Mouse (Mus musculus): Measurements from ENCODE around the gene Gm12248. TPM values are rescaled to one million over a fixed set of nuclear protein-coding genes. Genes with fewer than 3 reads are reported as not detected.
A peak's percentile ranks its signal among the peaks of the same experiment; 100 is the strongest.

Gm12248 gene
- polyA plus RNA-seq, 1 experiment from 2014 or later = not detected

DNA sequence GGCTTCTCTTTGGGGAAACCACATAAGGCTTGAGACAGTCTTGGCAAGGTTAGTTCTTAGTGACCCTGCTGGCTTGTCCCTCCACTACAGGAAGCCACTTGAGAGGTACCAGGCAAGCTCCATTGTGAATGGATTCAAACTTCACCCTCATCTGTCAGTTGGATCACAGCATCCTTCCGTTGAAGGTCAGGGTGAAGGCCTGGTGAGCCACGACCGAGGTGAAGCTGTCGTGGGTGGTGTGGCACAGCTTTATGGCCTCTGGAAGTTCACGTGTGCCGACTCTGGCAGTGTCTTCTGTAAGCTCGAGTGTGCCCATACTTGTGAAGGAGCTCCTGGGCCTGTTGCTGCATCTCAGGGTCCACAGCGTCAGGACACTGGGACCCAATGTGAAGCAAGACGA is 28.4 kb upstream of the Gm12248 start:
- WGBS = 90% methylated on average over 9 of the region's 9 CpGs
- peaks cover 37% of the 10 kb centered on the region for H3K4me1 ChIP-seq (replicated peaks)
- H3K4me2 ChIP-seq = no peak overlapping the region
- no peaks in the 10 kb centered on the region for H3K27me3 ChIP-seq
- H3K9ac ChIP-seq = no peak overlapping the region
- H3K4me3 ChIP-seq = no peak overlapping the region
- H3K36me3 ChIP-seq = peaks cover 49% of the 10 kb centered on the region
- no peak for ATAC-seq (replicated peaks; ENCODE audit: insufficient number of reproducible peaks, insufficient read depth, low FRiP score, low read depth)
- no peak overlapping the region for H3K27ac ChIP-seq
- no peaks in the 10 kb centered on the region for H3K9me3 ChIP-seq (replicated peaks)

DNA sequence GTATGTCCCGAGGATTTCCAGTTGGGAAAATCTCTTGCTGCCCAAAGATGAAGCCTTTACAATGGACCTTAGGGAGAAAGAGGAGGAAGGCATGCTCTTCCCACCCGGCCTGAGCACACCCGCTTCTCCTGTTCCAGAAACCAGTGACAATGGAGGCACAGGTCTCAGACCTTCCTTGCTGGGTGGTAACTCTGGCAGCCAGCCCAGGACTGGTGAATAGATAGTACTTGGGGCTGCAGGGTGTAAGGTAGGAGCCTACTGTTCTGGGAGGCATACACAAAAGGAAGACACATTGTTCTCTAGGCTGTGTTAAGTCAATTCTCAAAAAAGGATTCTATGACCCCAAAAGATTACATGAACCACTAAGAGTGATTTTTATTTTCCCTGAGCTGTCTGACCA is 27.7 kb upstream of the Gm12248 start:
- H3K9me3 ChIP-seq (replicated peaks) = no peaks in the 10 kb centered on the region
- H3K4me2 ChIP-seq = no peak overlapping the region
- no peak overlapping the region for H3K27ac ChIP-seq
- 67% methylated on average over 3 of the region's 3 CpGs for WGBS
- no peaks in the 10 kb centered on the region for H3K27me3 ChIP-seq
- no peak for ATAC-seq (replicated peaks; ENCODE audit: insufficient number of reproducible peaks, insufficient read depth, low FRiP score, low read depth)
- no peak overlapping the region for H3K4me3 ChIP-seq
- H3K4me1 ChIP-seq (replicated peaks) = peaks cover 34% of the 10 kb centered on the region
- H3K36me3 ChIP-seq = peaks cover 56% of the 10 kb centered on the region
- no peak overlapping the region for H3K9ac ChIP-seq

DNA sequence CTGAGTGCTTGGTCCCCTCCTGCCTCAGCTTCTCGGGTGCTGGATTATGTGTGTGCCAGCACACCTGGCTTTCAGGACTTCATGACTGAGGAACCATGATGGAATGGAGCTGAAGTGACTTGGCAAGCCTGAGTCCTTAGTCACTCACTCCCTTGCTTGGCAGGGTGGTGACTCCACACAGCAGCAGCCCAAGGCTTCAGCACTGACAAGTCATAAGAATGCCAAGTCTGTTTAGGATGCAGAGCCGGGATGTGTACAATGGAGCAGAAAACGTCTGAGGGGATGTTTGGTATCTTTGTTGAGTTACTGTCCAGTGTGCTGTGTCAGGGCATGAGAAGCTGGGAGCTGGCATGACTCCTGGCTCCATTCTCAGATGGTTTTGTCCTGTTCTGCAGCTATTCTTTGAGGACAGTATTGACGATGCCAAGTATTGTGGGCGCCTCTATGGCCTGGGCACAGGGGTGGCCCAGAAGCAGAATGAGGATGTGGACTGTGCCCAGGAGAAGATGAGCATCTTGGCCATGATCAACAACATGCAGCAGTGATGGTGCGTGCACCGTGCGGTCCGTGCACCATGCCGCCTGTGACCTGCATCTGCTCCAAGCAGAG is 24.2 kb upstream of the Gm12248 start:
- no peak overlapping the region for H3K4me2 ChIP-seq
- ATAC-seq (replicated peaks; ENCODE audit: insufficient number of reproducible peaks, insufficient read depth, low FRiP score, low read depth) = no peak
- H3K27ac ChIP-seq = peak overlapping the region; percentile 63; the same call in 1 of the 2 replicates
- no peak overlapping the region for H3K9ac ChIP-seq
- H3K4me1 ChIP-seq (replicated peaks) = peaks cover 19% of the 10 kb centered on the region
- no peak overlapping the region for H3K4me3 ChIP-seq
- WGBS = 89% methylated on average over 10 of the region's 10 CpGs
- peaks cover 85% of the 10 kb centered on the region for H3K36me3 ChIP-seq
- no peaks in the 10 kb centered on the region for H3K27me3 ChIP-seq
- H3K9me3 ChIP-seq (replicated peaks) = no peaks in the 10 kb centered on the region

DNA sequence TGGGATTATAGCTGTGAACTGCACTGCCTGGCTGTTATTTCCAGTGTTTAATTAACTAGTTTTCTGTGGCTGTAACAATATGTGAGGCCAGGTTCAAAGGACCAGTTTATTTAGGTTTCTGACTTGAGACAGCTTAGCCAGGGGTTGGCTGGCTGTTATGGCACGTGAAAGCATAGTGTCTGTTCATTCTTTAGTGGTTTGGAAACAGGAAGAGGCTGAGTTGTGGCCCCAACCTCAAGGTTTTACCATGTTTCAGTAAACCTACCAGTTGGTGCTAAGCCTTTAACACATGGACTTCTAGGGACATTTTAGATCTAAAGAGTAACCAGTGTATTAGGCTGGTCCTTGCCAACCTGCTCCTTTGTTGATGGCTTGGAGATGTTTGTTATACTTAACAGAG is 23.6 kb upstream of the Gm12248 start:
- no peaks in the 10 kb centered on the region for H3K9me3 ChIP-seq (replicated peaks)
- peaks cover 19% of the 10 kb centered on the region for H3K4me1 ChIP-seq (replicated peaks)
- H3K4me2 ChIP-seq = no peak overlapping the region
- H3K9ac ChIP-seq = no peak overlapping the region
- no peak for ATAC-seq (replicated peaks; ENCODE audit: insufficient number of reproducible peaks, insufficient read depth, low FRiP score, low read depth)
- H3K4me3 ChIP-seq = no peak overlapping the region
- peaks cover 86% of the 10 kb centered on the region for H3K36me3 ChIP-seq
- H3K27ac ChIP-seq = peak overlapping the region; percentile 63
- WGBS = 55% methylated on average over 1 of the region's 1 CpGs
- H3K27me3 ChIP-seq = no peaks in the 10 kb centered on the region

DNA sequence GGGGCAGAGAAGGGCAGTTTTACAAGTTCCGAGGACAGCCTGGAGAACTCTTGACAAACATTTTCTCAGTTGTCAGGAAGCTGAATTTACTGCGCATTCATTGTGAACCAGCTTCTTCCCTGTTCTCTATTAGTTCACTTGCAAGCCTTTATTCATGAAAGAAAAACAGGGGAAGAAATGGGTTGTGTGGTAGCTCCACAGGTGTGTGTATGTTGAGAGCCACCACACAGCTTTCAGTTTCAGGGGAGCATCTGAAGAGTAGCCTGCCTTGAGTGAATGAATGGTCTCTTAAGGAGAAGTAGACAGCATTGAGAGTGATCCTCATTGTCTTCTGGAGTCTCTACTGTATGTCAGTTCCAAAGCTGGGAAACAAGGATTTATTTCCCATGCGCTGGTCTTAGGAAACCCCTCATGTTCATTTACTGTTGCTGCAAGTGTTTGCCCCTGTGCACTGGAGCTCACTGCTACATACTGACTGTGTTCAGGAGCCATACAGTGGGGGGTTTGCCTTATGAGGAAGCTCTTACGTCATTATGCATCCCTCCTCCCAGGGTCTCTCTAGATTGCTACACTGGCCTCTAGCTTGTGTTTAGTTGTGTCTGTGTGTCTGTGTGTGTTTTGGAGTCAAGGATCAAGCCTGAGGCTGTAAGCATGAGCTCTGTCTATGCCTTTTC is 14.9 kb upstream of the Gm12248 start:
- H3K9me3 ChIP-seq (replicated peaks) = no peaks in the 10 kb centered on the region
- no peak overlapping the region for H3K4me3 ChIP-seq
- WGBS = 85% methylated on average over 4 of the region's 4 CpGs
- no peak overlapping the region for H3K4me2 ChIP-seq
- 0 out of 2 replicates have a peak overlapping the region, but pooled peaks have one; percentile 5 for H3K9ac ChIP-seq
- peaks cover 17% of the 10 kb centered on the region for H3K4me1 ChIP-seq (replicated peaks)
- peaks cover 33% of the 10 kb centered on the region for H3K36me3 ChIP-seq
- H3K27me3 ChIP-seq = no peaks in the 10 kb centered on the region
- no peak overlapping the region for H3K27ac ChIP-seq
- no peak for ATAC-seq (replicated peaks; ENCODE audit: insufficient number of reproducible peaks, insufficient read depth, low FRiP score, low read depth)

DNA sequence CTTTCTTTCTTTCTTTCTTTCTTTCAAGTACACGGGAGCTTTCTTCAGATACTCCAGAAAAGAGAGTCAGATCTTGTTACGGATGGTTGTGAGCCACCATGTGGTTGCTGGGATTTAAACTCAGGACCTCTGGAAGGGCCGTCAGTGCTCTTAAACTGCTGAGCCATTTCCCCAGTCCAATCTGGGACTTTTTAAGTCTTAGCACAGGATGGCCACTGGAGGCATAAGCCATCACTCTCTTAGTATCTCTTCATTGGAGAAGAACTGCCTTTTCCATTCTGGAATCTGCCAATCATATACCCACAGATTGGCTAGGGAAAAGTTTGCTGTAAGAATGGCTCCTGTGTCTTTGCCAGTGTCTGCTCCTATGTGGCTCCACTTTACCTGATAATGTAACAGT is 14.1 kb upstream of the Gm12248 start:
- H3K4me2 ChIP-seq = no peak overlapping the region
- ATAC-seq (replicated peaks; ENCODE audit: insufficient number of reproducible peaks, insufficient read depth, low FRiP score, low read depth) = no peak
- no peak overlapping the region for H3K9ac ChIP-seq
- no peak overlapping the region for H3K4me3 ChIP-seq
- 48% methylated on average over 3 of the region's 3 CpGs for WGBS
- H3K27me3 ChIP-seq = no peaks in the 10 kb centered on the region
- H3K4me1 ChIP-seq (replicated peaks) = peaks cover 17% of the 10 kb centered on the region
- peaks cover 25% of the 10 kb centered on the region for H3K36me3 ChIP-seq
- no peak overlapping the region for H3K27ac ChIP-seq
- H3K9me3 ChIP-seq (replicated peaks) = no peaks in the 10 kb centered on the region

DNA sequence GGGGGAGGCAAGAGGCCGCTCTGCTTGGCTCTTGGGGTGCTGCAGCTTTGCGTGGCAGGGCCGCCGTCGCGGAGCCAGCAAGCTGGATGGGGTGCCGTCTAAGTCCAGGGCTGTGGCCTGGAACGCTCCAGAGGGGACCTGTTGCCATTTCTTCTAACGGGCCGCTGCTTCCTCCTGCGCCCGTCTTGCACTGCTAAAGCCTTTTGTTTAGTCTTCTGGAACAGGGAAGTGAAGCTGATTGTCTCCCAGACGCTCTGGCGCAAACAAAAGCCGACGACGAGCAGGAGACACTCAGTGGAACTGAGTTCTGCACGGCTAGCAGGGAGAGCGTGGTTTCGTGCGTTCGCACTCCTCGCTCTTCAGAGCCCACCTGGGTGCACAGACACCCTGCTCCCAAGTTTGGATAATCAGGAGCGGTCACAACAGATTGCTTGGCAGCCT is 11.4 kb upstream of the Gm12248 start:
- Histone ChIP-seq H3K9me3 (replicated peaks) (no peaks in the 10 kb centered on the region), H3K27ac (peak overlapping the region; percentile 93), H3K4me3 (peak overlapping the region; percentile 94), H3K27me3 (no peaks in the 10 kb centered on the region), H3K9ac (peak overlapping the region; percentile 96), H3K4me2 (peak overlapping the region; percentile 76), H3K36me3 (no peaks in the 10 kb centered on the region), H3K4me1 (replicated peaks) (peaks cover 17% of the 10 kb centered on the region)
- ATAC-seq (replicated peaks; ENCODE audit: insufficient number of reproducible peaks, insufficient read depth, low FRiP score, low read depth) = peak; percentile 7; the same call in 1 of the 2 replicates
- WGBS = 0% methylated on average over 24 of the region's 24 CpGs

DNA sequence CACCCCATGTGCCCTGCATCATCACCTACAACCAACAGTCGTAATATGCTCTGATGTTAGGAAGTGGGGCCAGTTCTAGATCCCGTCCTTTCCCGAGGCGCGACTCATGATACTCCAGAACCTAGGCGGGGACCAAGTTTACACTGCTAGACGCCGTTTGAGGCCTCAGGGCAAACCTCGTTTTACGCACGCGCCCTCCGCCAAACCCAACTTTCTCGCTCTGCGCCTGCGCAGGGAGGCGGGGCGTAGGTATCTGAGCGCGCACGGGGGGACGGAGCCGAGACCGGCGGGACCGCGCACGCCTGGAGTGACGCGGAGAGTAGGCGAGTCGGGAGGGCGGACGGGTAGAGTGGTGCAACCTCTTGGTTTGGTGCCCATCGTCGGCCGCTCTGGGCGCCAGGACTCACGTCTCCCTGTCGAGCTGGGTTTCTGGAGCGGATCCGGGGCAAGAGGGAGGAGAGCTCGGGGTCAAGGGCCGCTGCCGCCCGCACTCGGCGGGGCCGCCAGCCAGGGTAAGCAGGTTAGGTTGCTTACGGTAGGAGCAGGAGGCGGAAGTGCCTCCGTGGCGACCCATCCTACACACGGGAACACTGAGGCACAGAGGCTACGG is 10.9 kb upstream of the Gm12248 start, which contains the start of gene Cnot8:
Gene Cnot8 (plus strand): TSS at position 457 of the 610 bp plus-strand sequence.
- Histone ChIP-seq H3K4me1 (replicated peaks) (peaks cover 17% of the 10 kb centered on the region), H3K4me2 (peak within 1 kb of the TSS; percentile 76), H3K27ac (peak within 1 kb of the TSS; percentile 93), H3K9ac (peak within 1 kb of the TSS; percentile 96), H3K36me3 (no peaks in the 10 kb centered on the region), H3K9me3 (replicated peaks) (no peaks in the 10 kb centered on the region), H3K27me3 (no peaks in the 10 kb centered on the region), H3K4me3 (peak within 1 kb of the TSS; percentile 94)
- 1% methylated on average over 55 of the region's 55 CpGs for WGBS
- peak; percentile 98 for ATAC-seq (replicated peaks; ENCODE audit: insufficient number of reproducible peaks, insufficient read depth, low FRiP score, low read depth)

DNA sequence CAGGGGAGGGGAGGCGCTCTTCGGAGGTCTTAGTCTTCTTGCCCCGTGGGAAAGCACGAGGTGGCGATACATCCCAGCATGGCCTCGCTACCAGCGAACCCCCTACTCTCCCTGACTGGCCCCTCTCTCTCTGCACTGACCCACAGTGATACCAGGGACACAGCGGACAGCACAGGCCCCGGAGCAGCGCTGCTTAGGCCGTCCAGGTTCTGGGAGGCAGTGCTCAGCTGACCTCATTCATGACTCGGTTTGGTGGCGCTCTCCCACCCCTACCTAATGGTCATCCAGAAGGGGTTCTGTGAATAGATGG is 10.4 kb upstream of the Gm12248 start:
- Histone ChIP-seq H3K27ac (peak overlapping the region; percentile 68), H3K4me3 (peak overlapping the region; percentile 94), H3K4me2 (peak overlapping the region; percentile 76), H3K36me3 (no peaks in the 10 kb centered on the region), H3K4me1 (replicated peaks) (peaks cover 17% of the 10 kb centered on the region), H3K27me3 (0 out of 2 replicates have a peak, but pooled peaks cover 3% of the 10 kb centered on the region), H3K9me3 (replicated peaks) (no peaks in the 10 kb centered on the region), H3K9ac (peak overlapping the region; percentile 44)
- 60% methylated on average over 13 of the region's 13 CpGs for WGBS
- peak; percentile 15 for ATAC-seq (replicated peaks; ENCODE audit: insufficient number of reproducible peaks, insufficient read depth, low FRiP score, low read depth)

DNA sequence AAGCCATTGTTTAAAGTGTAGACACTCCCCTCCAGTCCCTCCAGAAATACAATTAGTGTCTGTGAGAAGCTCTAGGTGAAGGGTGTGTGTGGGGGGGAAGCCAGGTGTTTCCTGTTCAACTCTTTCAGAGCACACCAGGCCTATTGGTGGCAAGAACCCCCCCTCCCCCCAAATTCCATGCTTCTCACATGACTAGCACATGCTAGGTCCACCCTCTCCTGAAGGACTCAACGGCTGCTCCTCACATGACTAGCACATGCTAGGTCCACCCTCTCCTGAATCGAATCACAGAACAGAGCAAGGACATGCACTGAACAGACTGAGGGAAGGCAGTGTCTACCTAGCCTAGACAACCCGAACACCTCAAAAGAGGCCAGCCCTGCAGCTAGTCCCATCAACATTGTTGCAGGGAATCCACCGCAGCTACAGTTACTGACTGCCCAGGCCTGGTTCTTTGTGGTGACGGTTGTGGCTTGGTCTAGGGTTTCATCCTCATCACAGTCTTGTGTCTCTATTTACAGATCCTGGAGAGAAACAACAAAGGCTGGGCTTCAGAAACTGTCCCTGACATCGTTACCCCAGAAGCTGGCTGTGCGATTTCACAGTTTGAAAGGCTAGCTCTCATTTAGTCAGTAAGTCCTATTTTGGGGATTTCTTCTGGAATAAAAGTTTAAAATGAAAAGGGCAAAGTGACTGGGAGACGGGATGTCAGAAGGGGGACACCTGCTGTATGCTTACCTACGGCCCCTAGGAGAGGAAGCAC is 9.8 kb upstream of the Gm12248 start:
- H3K4me1 ChIP-seq (replicated peaks) = peaks cover 19% of the 10 kb centered on the region
- peak overlapping the region; percentile 94; the same call in 1 of the 2 replicates for H3K4me3 ChIP-seq
- no peaks in the 10 kb centered on the region for H3K9me3 ChIP-seq (replicated peaks)
- 80% methylated on average over 9 of the region's 9 CpGs for WGBS
- H3K27me3 ChIP-seq = 0 out of 2 replicates have a peak, but pooled peaks cover 3% of the 10 kb centered on the region
- peak overlapping the region; percentile 68 for H3K27ac ChIP-seq
- peak overlapping the region; percentile 76; the same call in 1 of the 2 replicates for H3K4me2 ChIP-seq
- no peaks in the 10 kb centered on the region for H3K36me3 ChIP-seq
- ATAC-seq (replicated peaks; ENCODE audit: insufficient number of reproducible peaks, insufficient read depth, low FRiP score, low read depth) = no peak
- no peak overlapping the region for H3K9ac ChIP-seq

DNA sequence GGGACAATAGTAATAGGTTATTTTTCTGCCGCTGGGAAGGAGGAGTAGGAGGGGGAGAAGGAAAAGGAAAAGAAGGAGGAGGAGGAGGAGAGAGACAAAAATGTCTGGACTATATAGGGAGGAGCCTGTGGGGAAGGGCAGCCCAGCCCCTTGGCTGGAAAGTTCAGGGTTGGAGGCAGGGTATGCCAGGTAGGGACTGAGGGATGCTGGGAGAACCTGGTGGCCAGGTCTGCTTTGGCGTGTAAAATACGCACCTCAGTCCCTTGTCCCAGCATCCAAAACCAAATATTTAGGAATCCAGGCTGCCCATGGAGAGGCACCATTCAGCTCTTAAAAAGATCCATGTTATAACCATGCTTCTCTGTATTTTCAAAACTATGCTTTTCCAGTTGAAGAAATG is 9.2 kb upstream of the Gm12248 start:
- ATAC-seq (replicated peaks; ENCODE audit: insufficient number of reproducible peaks, insufficient read depth, low FRiP score, low read depth) = no peak
- Histone ChIP-seq H3K4me2 (no peak overlapping the region), H3K9me3 (replicated peaks) (no peaks in the 10 kb centered on the region), H3K4me3 (no peak overlapping the region), H3K4me1 (replicated peaks) (peaks cover 25% of the 10 kb centered on the region), H3K27ac (peak overlapping the region; percentile 43), H3K9ac (no peak overlapping the region), H3K27me3 (0 out of 2 replicates have a peak, but pooled peaks cover 4% of the 10 kb centered on the region), H3K36me3 (no peaks in the 10 kb centered on the region)
- WGBS = 67% methylated on average over 3 of the region's 3 CpGs

All from heart, embryonic 15.5 days (tissue).